Mouse (Mus musculus) thymus, postnatal 36 days (tissue): ENCODE results near the gene Tlx3.

Source experiments
- DNase-seq, 2 experiments: peaks; one replicate each; pipeline ENCODE4 v3.0.0; 2022; ENCODE audit warnings: mixed read lengths in 2 of 2

Gene Tlx3

DNA sequence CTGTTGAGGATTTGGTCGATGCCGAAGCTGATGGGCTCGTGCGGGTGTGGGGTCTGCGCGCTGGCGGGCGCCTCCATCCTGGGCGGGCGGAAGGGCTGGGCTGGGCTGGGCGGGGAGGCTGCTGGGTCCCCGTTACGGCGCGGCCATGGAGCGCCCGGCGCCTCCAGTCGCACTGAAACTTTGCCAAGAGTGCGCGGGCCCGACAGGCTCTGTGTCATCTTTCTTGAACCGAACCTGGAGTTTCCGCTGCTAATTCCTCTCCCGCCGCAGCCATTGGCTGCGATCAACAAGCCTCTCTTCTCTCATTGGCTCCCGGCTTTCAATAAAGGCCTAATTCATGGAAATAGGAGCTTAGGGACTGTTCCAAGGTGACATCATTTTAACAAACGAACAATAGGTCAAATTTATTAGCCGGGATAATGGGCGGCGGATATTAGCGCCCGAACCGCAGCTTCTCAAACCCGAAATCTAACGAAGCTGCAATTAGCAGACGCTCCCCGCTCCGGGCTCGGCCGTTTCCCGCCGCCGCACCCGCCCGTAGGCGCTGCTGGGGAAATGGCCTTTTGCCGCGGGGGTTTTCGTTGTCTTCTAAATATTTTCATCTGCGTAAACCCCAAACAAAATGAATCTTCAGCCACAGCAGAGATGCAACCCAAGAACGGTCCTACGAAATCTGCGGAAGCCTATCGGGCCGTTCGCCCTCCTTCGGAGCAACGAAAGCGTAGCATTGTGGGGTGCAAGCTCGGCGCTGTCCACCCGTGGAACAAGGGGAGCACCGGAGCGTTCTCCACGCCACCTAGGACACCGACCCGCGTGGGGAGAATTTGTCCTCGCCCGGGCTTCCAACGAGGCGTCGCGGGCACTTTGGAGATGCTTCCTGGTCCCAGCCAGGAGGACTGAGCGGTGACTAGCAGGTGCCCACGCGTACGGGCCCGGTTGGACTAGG is at the start of gene Tlx3:
TSS of gene Tlx3 (minus strand) at position 207 of the 946 bp plus-strand sequence.
- DNase-seq, result no peak

GRCm38 (mm10) chr11:33240295-33240694 is 36.9 kb upstream of the Tlx3 start:
- no peak for DNase-seq

- no peak for DNase-seq
Observed at GRCm38 (mm10) chr11:33234134-33234533, 30.7 kb upstream of the Tlx3 start.

DNA sequence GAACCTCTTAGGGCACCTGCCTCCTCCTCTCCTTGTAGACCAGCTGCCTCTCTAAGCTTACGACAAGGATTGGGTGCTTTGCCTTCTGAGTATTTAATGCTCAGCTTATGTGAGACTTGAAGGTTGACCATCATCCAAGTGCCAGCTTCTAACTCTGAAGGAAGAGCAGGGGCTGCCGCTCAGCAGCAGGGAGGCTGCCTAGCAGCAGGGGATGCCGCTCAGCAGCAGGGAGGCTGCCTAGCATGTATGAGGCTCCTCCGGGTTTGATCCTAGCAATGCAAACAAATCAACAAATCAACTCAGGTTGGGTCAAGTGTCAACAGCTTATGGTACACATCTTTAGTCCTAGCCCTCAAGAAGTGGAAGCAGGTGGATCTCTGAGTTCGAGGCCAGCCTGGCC is 28.7 kb upstream of the Tlx3 start:
- no peak for DNase-seq

DNA sequence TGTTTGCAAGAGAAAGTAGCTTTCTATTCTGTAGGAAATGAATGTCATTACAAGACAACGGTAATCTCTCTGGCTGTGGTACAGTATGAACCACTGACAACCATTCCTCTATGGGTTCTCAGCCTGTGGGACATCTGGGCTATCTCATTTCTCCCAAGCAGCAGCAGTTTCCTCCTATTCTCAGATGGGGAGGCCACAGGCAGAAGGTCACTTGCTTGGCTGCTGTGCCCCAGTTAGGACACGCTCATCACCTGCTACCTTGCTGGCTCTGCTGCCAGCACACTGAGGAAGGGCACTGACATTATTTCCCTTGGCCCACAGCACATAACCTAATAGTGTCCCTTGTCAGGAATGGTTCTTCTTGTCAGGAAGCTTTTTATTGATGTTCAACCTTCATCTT is 24.8 kb upstream of the Tlx3 start:
- DNase-seq, result no peak

DNA sequence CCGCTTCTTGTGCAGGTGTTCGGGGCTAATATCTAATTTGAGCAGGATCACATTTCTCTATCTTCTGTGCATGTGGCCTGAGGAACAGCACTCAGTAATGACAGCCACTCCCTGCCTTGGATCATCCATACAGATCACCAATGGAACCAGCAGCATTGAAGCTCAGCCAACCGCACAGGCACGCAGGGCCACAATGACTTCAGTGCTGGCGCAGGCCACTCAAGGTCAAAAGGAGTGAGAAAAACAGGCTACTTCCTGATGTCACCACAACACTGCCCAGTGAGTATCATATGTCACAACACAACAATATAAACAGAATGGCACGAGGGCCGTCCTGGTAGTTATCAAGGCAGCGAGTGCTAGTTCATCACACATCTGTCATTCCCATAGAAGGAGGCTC is 23.1 kb upstream of the Tlx3 start:
- no peak for DNase-seq

GRCm38 (mm10) chr11:33221566-33222365 is 18.4 kb upstream of the Tlx3 start:
- DNase-seq, result no peak

DNA sequence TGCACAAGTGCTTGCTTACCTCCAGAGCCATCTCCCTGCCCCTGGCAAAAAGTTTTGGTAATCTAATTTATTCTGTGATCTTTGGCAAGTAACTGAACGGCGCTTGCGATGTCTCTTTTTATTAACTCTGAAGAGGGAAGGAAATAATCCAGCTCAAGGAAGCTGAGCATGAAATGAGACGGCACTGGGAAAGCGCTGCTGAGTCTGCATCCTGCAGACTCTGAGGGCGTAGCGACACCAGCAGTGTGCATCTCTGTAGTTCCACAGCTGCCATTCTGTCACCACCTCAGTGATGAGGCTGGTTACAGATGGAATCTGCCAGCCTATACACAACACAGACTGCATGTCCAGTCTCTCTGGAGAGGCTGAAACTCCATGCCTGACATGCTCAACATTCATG is 17.4 kb upstream of the Tlx3 start:
- no peak for DNase-seq

DNA sequence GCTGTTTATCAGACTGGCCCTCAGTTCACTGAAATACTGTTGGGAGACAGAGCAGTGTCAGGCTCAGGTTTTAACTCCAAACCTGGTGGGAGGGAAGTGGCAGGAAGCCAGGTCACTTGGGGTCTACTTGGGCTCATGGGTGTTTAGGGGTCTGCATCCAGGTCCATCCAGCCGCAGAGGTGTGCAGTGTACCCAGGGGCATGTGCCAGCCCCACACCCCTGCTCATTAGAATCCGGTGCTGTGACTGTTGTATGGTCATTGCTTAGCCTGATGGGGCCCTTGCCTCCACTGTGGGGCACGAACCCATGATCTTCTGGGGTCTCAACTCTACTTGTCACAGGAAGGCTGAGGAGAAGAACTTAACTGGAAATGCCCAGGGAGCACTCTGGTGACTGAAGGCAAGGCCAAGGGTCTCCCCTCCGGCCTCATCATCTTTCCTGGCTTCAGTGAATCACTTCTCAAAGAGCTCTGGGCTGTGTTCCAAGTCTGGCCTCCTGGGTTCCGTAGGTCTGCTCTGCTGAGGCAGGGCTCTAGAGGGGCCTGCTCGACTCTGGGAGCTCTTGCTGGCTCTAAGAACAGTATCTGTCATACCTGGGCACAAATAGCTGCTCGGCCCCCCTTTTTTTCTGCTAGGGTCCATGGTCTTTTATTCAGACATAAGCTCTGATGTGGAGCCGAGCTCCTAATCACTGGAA is 14.1 kb upstream of the Tlx3 start:
- no peak for DNase-seq

DNA sequence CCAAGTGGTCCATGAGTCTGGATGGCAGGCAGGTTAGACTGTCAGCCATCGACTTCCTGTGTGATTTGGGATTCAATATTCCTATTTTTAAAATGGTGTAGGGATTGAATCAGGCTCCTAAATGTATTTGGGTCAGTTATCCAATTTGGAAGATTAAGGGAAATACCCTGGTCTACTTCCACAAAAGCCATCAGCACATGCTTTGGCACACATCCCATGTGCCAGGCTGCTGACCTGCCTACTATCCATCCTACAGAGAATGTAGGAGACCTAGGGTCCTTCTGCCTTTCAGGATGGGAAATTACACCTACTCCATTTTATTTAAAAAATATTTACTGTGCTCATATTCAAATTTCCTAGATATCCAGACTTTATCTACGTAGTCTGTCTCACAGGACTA is 4.0 kb upstream of the Tlx3 start:
- DNase-seq, result no peak

GRCm38 (mm10) chr11:33204966-33205365 is 1.6 kb upstream of the Tlx3 start:
- no peak for DNase-seq

DNA sequence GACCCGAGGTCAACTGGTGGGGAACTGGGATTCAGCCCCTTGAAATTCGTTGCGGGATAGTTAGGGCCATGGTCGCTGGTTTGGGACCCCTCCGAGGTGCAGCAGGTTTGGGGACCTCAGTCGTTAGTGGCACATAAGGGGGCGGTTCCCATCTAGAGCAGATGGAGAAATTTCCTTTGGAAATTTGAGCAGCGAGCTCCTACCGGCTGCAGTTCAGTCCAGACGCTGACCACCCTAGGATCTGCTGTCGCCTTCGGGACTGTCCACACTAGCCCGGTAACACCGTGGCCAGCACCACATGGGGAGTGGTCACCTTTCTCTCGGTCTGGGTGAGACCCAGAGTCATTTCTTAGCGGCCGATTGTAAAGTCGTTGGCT is 928 bp upstream of the Tlx3 start:
- DNase-seq, result no peak

DNA sequence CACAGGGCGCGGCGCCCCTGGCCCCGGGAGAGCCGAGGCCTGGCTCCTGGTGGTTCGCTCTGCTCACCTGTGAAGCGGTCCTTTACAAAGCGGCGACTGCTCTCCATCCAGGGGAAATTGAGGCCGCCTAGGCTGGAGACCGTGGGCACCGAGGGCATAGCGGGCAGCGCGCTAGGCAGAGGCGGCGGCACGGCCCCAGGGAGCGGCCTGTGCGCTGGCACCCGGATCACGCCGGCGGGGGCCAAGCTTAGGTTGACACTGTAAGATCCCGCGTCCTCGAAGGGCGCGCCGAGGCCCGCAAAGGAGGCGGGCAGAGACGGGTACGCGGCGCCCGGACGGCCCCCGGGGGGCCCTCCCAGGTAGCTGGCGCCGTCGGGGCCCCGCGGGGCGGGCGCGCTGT is 417 bp downstream of the Tlx3 start:
- DNase-seq, result no peak

- DNase-seq, result no peak
Observed at GRCm38 (mm10) chr11:33202296-33202695, 1.1 kb downstream of the Tlx3 start.

- DNase-seq, result no peak
Observed at GRCm38 (mm10) chr11:33201626-33202010, 1.8 kb downstream of the Tlx3 start.

DNA sequence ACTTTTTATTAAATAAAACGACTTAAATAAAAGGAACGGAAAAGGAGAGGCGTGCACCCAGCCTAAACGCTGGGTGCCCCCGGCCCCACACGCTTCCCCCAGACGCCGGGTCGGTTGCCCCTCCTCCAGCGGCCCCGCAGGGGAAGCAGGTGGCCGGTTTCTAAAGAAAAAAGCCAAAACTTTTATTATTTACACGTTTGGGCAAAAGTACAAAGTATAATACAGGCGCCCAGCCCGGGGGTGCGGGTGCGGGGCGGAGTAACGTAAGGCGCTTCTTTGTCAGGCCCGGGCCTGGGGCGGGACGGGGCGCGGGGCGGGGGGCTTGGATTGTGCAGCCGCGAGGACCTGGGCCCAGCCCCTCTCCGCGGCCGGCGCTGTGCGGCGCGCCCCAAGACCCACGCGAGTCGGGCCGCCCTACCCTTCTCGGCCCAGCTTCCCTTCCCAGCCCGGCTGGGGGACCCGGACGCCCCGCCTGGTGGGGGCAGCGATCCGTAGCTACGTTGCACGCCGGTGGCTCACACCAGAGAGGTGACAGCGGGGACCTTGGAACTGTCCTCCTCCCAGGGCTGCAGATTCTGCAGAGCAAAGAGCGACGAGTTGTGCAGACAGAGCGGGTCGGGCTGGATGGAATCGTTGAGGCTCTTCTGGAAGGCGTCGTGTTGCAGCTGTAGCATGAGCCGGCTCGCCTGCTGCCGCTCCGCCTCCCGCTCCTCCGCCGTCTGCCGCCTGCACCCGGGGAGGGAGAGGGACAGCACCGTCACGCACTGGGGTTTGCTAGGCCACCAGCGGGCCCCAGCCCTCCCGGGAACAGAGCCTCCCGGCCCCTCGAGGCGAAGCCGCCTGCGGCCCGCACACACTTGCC is 2.4 kb downstream of the Tlx3 start:
- no peak for DNase-seq

- DNase-seq, result no peak
Observed at GRCm38 (mm10) chr11:33199906-33200763, 3.3 kb downstream of the Tlx3 start.

DNA sequence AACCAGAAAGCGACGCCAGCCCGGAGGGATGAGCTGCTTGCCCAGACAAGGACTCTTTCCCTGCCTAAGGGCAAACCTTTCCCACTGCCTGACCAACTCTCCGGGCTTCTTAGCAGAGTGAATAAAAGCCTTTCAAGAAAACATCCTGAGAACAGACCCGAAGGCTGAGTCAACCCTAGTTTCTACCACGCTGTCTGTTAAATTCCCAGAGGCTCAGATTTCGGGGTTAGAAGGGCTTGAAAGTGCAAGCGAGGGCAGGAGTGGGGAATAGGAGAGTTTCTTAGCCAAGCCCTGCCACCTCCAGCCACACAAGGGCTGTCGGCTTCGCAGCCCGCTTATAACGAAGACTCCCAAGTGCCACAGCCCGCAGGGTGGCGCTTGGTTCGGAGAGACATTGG is 4.3 kb downstream of the Tlx3 start:
- no peak for DNase-seq

- DNase-seq, result no peak
Observed at GRCm38 (mm10) chr11:33198351-33199116, 4.9 kb downstream of the Tlx3 start.

- no peak for DNase-seq
Observed at GRCm38 (mm10) chr11:33197673-33198072, 5.7 kb downstream of the Tlx3 start.

- no peak for DNase-seq
Observed at GRCm38 (mm10) chr11:33197133-33197514, 6.3 kb downstream of the Tlx3 start.
